Mouse (Mus musculus): ENCODE measurements around the gene Cacna2d1. TPM values are rescaled to one million over a fixed set of nuclear protein-coding genes. Genes with fewer than 3 reads are reported as not detected.

Cacna2d1 gene
- polyA plus RNA-seq, 1 experiment from 2014 or later = 24.1 TPM

DNA sequence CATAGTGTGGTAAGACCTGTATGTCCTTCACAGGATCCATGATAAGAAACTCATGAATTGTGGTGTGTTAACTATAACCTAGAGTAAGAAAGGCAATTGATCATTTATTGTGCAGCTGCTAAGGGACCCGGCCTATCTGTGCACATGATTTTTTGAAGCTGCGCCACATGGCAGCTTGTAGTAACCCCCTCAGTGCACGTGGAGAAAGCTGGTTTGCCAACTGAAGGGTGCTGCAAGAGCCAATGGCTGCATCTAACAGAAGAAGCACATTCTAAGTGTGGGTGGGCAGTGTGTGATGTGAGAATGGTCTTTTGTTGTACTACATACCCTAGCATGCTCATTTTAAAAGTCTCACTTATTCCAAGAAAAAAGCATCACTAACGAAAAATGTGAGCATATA lies 302.1 kb downstream of the Cacna2d1 start:
- ATAC-seq (ENCODE audit: low FRiP score, low TSS enrichment) = no peak
- Histone ChIP-seq H3K9ac (ENCODE audit: low read depth, low read length) (no peak overlapping the region), H3K4me2 (replicated peaks; ENCODE audit: low read depth, low read length) (no peak overlapping the region), H3K27ac (ENCODE audit: low read depth, low read length) (no peak overlapping the region), H3K4me1 (ENCODE audit: control insufficient read depth, insufficient read depth, low read length) (no peaks in the 10 kb centered on the region), H3K4me3 (ENCODE audit: low read length) (no peak overlapping the region), H3K27me3 (ENCODE audit: control insufficient read depth, insufficient read depth, low read length) (no peaks in the 10 kb centered on the region), H3K9me3 (ENCODE audit: control insufficient read depth, low read length) (no peaks in the 10 kb centered on the region), H3K36me3 (ENCODE audit: control insufficient read depth, insufficient read depth, low read length) (no peaks in the 10 kb centered on the region)
- WGBS = 85% methylated on average over 4 of the region's 4 CpGs

DNA sequence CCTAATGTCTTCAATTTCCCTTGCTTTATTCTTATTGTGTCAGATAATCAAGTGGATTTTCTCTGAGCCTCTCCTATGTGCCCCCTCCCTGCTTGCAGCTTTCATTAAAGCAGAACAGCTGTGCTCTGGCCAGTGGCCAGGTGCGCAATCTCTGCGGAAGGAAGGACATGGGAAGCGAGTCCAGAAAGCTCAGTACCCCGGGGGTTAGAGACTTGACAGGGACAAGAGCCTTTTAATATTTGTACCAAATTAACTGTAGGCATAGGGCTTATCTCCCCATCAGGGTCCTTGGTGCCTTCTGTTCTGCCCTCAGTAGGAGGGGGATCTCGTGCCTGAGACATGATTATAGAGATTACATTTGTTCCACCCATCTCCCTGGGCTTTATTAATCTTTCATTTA lies 303.5 kb downstream of the Cacna2d1 start:
- Histone ChIP-seq H3K27ac (ENCODE audit: low read depth, low read length) (no peak overlapping the region), H3K27me3 (ENCODE audit: control insufficient read depth, insufficient read depth, low read length) (no peaks in the 10 kb centered on the region), H3K36me3 (ENCODE audit: control insufficient read depth, insufficient read depth, low read length) (no peaks in the 10 kb centered on the region), H3K9ac (ENCODE audit: low read depth, low read length) (no peak overlapping the region), H3K4me1 (ENCODE audit: control insufficient read depth, insufficient read depth, low read length) (no peaks in the 10 kb centered on the region), H3K4me3 (ENCODE audit: low read length) (no peak overlapping the region), H3K4me2 (replicated peaks; ENCODE audit: low read depth, low read length) (no peak overlapping the region), H3K9me3 (ENCODE audit: control insufficient read depth, low read length) (no peaks in the 10 kb centered on the region)
- 65% methylated on average over 5 of the region's 5 CpGs for WGBS
- ATAC-seq (ENCODE audit: low FRiP score, low TSS enrichment) = no peak

DNA sequence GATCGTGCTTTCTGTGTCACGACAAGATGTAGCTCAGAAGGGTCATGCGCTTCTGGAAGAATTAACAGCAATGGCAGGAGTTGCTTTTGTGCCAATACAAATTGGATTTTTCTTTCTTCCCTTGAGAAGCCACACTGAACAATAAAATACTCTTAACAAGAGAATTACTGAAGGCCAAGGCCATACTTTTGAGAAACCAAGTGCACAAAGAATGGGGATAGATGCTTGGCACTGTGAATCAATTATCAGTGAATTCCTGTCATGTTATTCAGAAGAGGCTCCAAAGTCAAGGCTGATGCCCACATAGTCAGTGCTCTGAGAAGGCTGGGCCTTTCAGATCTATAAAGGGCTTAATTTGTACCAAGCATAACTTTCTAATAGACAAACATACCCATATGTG lies 305.8 kb downstream of the Cacna2d1 start:
- Histone ChIP-seq H3K4me3 (ENCODE audit: low read length) (no peak overlapping the region), H3K36me3 (ENCODE audit: control insufficient read depth, insufficient read depth, low read length) (no peaks in the 10 kb centered on the region), H3K9ac (ENCODE audit: low read depth, low read length) (no peak overlapping the region), H3K27me3 (ENCODE audit: control insufficient read depth, insufficient read depth, low read length) (no peaks in the 10 kb centered on the region), H3K9me3 (ENCODE audit: control insufficient read depth, low read length) (no peaks in the 10 kb centered on the region), H3K27ac (ENCODE audit: low read depth, low read length) (no peak overlapping the region), H3K4me1 (ENCODE audit: control insufficient read depth, insufficient read depth, low read length) (no peaks in the 10 kb centered on the region), H3K4me2 (replicated peaks; ENCODE audit: low read depth, low read length) (no peak overlapping the region)
- WGBS = 91% methylated on average over 3 of the region's 3 CpGs
- ATAC-seq (ENCODE audit: low FRiP score, low TSS enrichment) = no peak

DNA sequence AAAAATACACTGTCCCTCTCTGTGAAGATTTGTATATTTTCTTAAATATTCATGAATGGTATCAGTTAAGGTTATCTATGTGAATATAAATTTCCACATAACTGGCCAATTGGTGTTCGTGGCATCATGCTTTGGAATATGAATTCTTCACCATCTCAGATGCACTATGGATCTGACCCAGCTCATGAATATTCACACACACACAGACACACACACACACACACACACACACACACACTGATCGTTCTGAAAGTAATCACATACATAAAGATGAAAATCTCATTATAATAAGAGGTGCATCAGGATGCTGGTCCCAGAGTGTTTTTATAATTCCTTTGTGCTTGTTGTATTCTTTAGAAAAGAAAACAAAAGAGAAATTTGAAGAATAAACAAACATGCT lies 309.1 kb downstream of the Cacna2d1 start:
- Histone ChIP-seq H3K4me1 (ENCODE audit: control insufficient read depth, insufficient read depth, low read length) (no peaks in the 10 kb centered on the region), H3K9me3 (ENCODE audit: control insufficient read depth, low read length) (no peaks in the 10 kb centered on the region), H3K4me3 (ENCODE audit: low read length) (no peak overlapping the region), H3K27ac (ENCODE audit: low read depth, low read length) (no peak overlapping the region), H3K36me3 (ENCODE audit: control insufficient read depth, insufficient read depth, low read length) (no peaks in the 10 kb centered on the region), H3K9ac (ENCODE audit: low read depth, low read length) (no peak overlapping the region), H3K27me3 (ENCODE audit: control insufficient read depth, insufficient read depth, low read length) (no peaks in the 10 kb centered on the region), H3K4me2 (replicated peaks; ENCODE audit: low read depth, low read length) (no peak overlapping the region)
- 77% methylated on average over 2 of the region's 2 CpGs for WGBS
- no peak for ATAC-seq (ENCODE audit: low FRiP score, low TSS enrichment)

DNA sequence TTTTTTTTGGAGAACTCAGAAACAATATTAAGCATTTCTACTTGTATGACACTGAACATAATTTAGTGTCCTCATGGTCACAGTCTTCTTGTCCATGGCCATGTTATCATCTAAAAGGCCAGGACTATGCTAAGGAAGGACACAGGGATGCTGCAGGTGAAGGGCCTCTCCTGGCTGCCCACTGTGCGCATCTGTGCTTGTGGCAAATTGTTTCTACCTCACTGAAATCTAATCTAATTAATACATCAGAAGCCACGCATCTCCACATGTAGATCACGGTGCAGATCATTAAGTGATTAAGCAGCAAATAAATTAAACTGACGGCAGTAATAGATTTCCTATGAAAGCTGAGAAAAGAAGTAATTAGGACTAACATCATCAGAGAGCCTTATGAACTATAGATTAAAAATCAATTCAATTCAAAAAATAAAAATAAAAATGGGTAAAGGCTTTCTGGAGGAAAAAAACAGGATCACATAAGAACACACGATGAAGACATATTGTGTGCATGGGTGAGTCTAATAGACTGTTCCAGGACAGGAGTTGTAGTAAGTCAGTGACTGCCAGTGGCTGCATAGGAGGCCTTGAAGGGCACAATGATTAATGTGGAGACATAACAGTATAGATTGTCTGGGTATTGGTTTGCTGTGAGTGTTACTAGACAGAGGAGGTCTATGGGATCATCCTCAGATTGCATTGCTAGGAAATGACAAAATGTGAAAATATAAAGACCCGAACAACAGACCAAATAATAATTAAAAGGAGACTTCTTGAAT lies 318.4 kb downstream of the Cacna2d1 start:
- 82% methylated on average over 6 of the region's 6 CpGs for WGBS
- ATAC-seq (ENCODE audit: low FRiP score, low TSS enrichment) = no peak
- Histone ChIP-seq H3K27ac (ENCODE audit: low read depth, low read length) (no peak overlapping the region), H3K9ac (ENCODE audit: low read depth, low read length) (no peak overlapping the region), H3K36me3 (ENCODE audit: control insufficient read depth, insufficient read depth, low read length) (no peaks in the 10 kb centered on the region), H3K27me3 (ENCODE audit: control insufficient read depth, insufficient read depth, low read length) (no peaks in the 10 kb centered on the region), H3K4me2 (replicated peaks; ENCODE audit: low read depth, low read length) (no peak overlapping the region), H3K9me3 (ENCODE audit: control insufficient read depth, low read length) (no peaks in the 10 kb centered on the region), H3K4me1 (ENCODE audit: control insufficient read depth, insufficient read depth, low read length) (no peaks in the 10 kb centered on the region), H3K4me3 (ENCODE audit: low read length) (no peak overlapping the region)

DNA sequence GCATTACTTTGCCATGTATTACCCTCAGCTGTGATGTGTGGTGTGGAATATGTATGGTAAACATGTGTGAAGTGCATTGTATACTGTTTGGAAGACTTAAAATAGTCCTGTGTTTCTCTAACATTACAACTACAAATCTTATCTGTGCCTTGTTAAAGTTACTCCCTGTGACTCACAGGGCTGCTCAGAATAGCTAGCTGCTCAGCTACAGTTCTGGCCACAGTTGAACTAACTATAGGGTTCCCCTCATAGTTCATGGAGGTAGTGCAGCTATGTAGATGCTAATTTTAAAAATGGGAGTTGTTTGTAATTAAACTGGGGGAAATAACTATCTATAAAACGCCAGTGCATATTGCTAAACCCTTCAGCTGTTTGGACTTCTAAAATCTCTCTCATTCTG lies 319.3 kb downstream of the Cacna2d1 start:
- H3K36me3 ChIP-seq (ENCODE audit: control insufficient read depth, insufficient read depth, low read length) = no peaks in the 10 kb centered on the region
- no peaks in the 10 kb centered on the region for H3K9me3 ChIP-seq (ENCODE audit: control insufficient read depth, low read length)
- no peaks in the 10 kb centered on the region for H3K27me3 ChIP-seq (ENCODE audit: control insufficient read depth, insufficient read depth, low read length)
- H3K4me3 ChIP-seq (ENCODE audit: low read length) = no peak overlapping the region
- no peak overlapping the region for H3K4me2 ChIP-seq (replicated peaks; ENCODE audit: low read depth, low read length)
- H3K4me1 ChIP-seq (ENCODE audit: control insufficient read depth, insufficient read depth, low read length) = no peaks in the 10 kb centered on the region
- no peak overlapping the region for H3K9ac ChIP-seq (ENCODE audit: low read depth, low read length)
- WGBS = 90% methylated on average over 1 of the region's 1 CpGs
- no peak overlapping the region for H3K27ac ChIP-seq (ENCODE audit: low read depth, low read length)
- no peak for ATAC-seq (ENCODE audit: low FRiP score, low TSS enrichment)

DNA sequence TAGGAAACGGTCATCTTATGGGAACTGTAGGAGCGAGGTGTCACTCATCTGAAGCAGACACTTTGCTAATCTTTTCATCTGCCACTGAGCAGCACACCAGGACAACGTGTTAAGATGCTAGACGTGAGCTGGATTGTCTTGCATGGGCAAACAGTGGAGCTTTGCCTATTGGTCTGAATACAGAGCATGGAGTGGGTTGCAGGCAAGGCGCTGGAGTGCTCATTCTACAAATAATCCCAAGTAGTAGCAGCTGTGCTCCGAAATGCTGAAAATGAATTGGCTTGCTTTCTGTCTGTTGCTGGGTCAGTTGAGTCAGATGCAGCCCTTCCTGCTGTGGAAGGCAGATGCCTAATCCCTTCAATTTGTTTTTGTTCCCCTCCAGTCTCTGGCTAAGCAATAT lies 330.9 kb downstream of the Cacna2d1 start:
- no peak for ATAC-seq (ENCODE audit: low FRiP score, low TSS enrichment)
- no peaks in the 10 kb centered on the region for H3K9me3 ChIP-seq (ENCODE audit: control insufficient read depth, low read length)
- H3K27me3 ChIP-seq (ENCODE audit: control insufficient read depth, insufficient read depth, low read length) = no peaks in the 10 kb centered on the region
- H3K4me2 ChIP-seq (replicated peaks; ENCODE audit: low read depth, low read length) = no peak overlapping the region
- H3K4me1 ChIP-seq (ENCODE audit: control insufficient read depth, insufficient read depth, low read length) = no peaks in the 10 kb centered on the region
- 82% methylated on average over 6 of the region's 6 CpGs for WGBS
- no peak overlapping the region for H3K9ac ChIP-seq (ENCODE audit: low read depth, low read length)
- H3K36me3 ChIP-seq (ENCODE audit: control insufficient read depth, insufficient read depth, low read length) = no peaks in the 10 kb centered on the region
- H3K4me3 ChIP-seq (ENCODE audit: low read length) = no peak overlapping the region
- H3K27ac ChIP-seq (ENCODE audit: low read depth, low read length) = no peak overlapping the region

DNA sequence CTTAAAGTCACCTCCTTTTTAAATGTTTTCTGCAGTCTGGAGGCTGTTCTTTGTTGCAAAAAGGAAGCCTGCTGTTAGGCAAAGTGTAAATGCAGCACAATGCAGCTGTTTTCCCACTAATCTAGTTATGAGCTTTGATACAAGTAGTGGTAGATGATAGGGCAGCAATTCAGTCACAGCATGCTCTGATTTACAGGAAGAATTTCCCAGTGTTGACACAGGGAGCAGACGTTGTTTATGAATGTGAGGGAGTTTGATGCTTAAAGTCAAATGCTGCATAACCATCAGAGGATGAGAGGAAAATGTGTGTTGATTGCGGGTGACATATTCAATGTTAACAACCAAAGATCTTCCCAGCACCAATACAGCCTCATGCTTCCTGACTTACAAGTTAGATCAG lies 342.6 kb downstream of the Cacna2d1 start:
- Histone ChIP-seq H3K4me2 (replicated peaks; ENCODE audit: low read depth, low read length) (no peak overlapping the region), H3K27me3 (ENCODE audit: control insufficient read depth, insufficient read depth, low read length) (no peaks in the 10 kb centered on the region), H3K27ac (ENCODE audit: low read depth, low read length) (no peak overlapping the region), H3K9me3 (ENCODE audit: control insufficient read depth, low read length) (no peaks in the 10 kb centered on the region), H3K4me3 (ENCODE audit: low read length) (no peak overlapping the region), H3K4me1 (ENCODE audit: control insufficient read depth, insufficient read depth, low read length) (no peaks in the 10 kb centered on the region), H3K9ac (ENCODE audit: low read depth, low read length) (no peak overlapping the region), H3K36me3 (ENCODE audit: control insufficient read depth, insufficient read depth, low read length) (no peaks in the 10 kb centered on the region)
- 70% methylated on average over 2 of the region's 2 CpGs for WGBS
- ATAC-seq (ENCODE audit: low FRiP score, low TSS enrichment) = no peak

DNA sequence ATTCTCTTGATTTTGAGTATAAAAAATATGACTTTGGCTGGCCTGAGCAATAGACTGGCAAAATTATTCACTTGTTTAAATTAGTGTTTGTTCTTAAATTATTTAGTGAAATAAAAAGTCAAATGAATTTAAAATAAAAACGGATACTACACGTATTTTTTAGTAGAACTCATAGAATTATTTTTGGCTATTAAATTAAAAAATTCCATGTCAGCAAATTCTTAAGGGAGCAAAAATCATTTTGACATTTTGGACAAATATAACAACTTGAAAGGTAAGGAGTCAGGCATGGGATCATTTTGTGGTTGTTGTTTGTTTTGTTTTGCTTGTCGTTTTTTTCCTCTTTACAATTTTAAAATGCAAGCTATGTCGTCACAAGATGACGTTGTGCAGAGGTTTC lies 346.7 kb downstream of the Cacna2d1 start:
- WGBS = 80% methylated on average over 5 of the region's 5 CpGs
- no peak overlapping the region for H3K9ac ChIP-seq (ENCODE audit: low read depth, low read length)
- no peak overlapping the region for H3K4me3 ChIP-seq (ENCODE audit: low read length)
- H3K27me3 ChIP-seq (ENCODE audit: control insufficient read depth, insufficient read depth, low read length) = no peaks in the 10 kb centered on the region
- no peaks in the 10 kb centered on the region for H3K4me1 ChIP-seq (ENCODE audit: control insufficient read depth, insufficient read depth, low read length)
- H3K27ac ChIP-seq (ENCODE audit: low read depth, low read length) = no peak overlapping the region
- no peak for ATAC-seq (ENCODE audit: low FRiP score, low TSS enrichment)
- H3K4me2 ChIP-seq (replicated peaks; ENCODE audit: low read depth, low read length) = no peak overlapping the region
- H3K9me3 ChIP-seq (ENCODE audit: control insufficient read depth, low read length) = no peaks in the 10 kb centered on the region
- H3K36me3 ChIP-seq (ENCODE audit: control insufficient read depth, insufficient read depth, low read length) = no peaks in the 10 kb centered on the region
